Mouse (Mus musculus) embryonic fibroblast, embryonic 13.5 days (primary cell): ENCODE measurements around the gene Tbx6.

Experiments
- CTCF ChIP-seq: IDR thresholded peaks from 2 replicates; pipeline ENCODE4 v1.5.1; 2011; ENCODE audit warnings: mild to moderate bottlenecking, control low read depth, low read length, moderate library complexity, borderline replicate concordance; ENCODE audit not compliant: insufficient read depth
- POLR2A ChIP-seq: IDR thresholded peaks from 2 replicates; pipeline ENCODE4 v1.6.1; 2011; ENCODE audit warnings: low read depth, mild to moderate bottlenecking, control low read depth, low read length, moderate library complexity

GRCm38 (mm10) chr7:126815726-126816222 is 34.5 kb downstream of the Tbx6 start:
- TF ChIP-seq POLR2A (no peak), CTCF (no peak)
